Mouse (Mus musculus) heart, embryonic 10.5 days (tissue): ENCODE measurements around the gene Ubiad1. TPM values are rescaled to one million over a fixed set of nuclear protein-coding genes. Genes with fewer than 3 reads are reported as not detected.

Source experiments
- DNase-seq: peaks from one replicate; pipeline ENCODE4 v3.0.0-alpha.2; 2017; ENCODE audit warnings: low spot score
- H3K27ac ChIP-seq: fragments of 300-500 bp; sonication (generic); 2 replicates; pipeline ENCODE4 v1.5.1; 2016; ENCODE audit warnings: mild to moderate bottlenecking
- H3K27me3 ChIP-seq: fragments of 300-500 bp; sonication (generic); 2 replicates; pipeline ENCODE4 v1.6.1; 2016; ENCODE audit warnings: mild to moderate bottlenecking; ENCODE audit not compliant: poor library complexity, insufficient read depth, severe bottlenecking
- H3K36me3 ChIP-seq: fragments of 300-500 bp; sonication (generic); 2 replicates; pipeline ENCODE4 v1.6.1; 2016; ENCODE audit warnings: mild to moderate bottlenecking, moderate library complexity
- H3K4me1 ChIP-seq: fragments of 300-500 bp; sonication (generic); 2 replicates; pipeline ENCODE4 v1.6.1; 2016; ENCODE audit warnings: mild to moderate bottlenecking
- H3K4me3 ChIP-seq: fragments of 300-500 bp; sonication (generic); 2 replicates; pipeline ENCODE4 v1.5.1; 2016; ENCODE audit warnings: mild to moderate bottlenecking, moderate library complexity
- H3K9me3 ChIP-seq: fragments of 300-500 bp; sonication (generic); 2 replicates; pipeline ENCODE4 v1.6.1; 2016; ENCODE audit warnings: mild to moderate bottlenecking, moderate library complexity
- WGBS: fragments of 180-500 bp; shearing (Covaris S2); methylation state at CpG from one replicate; pipeline ENCODE4 v1.1.7; 2016; 5-methylcytosine and 5-hydroxymethylcytosine counted together
- polyA plus RNA-seq: library from polyadenylated mRNA; unstranded; fragments of >200 nt; fragmentation: Nextera tagmentation; extraction: Ambion mirVana; gene quantifications from 2 replicates; pipeline ENCODE4 v1.2.1, GENCODE M21; 2016

Gene Ubiad1
- polyA plus RNA-seq, 1 experiment from 2014 or later, result 26.9 TPM

DNA sequence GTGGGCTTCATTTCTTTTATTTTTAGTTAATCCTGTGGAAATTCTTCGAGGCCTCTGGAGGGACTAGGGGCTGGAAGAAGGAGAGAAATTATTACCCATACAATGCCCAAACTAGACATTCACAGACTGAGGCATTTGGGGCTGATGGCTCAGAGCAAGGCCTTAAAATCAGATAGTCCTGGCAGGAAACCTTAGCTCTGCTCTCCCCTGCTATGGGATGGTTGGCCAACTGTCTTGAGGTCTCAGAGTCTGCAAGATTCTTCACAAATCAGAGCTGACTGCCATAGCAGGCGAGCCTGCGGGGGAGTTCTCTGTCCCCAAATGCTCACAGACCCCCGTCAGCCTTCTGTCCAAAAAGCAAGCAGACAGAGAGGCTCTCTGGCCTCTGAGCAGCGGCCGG is 27.0 kb downstream of the Ubiad1 start:
- H3K9me3 ChIP-seq, result no peaks in the 10 kb centered on the region
- H3K27me3 ChIP-seq, result peaks cover 63% of the 10 kb centered on the region
- no peak overlapping the region for H3K27ac ChIP-seq
- H3K4me1 ChIP-seq, result peaks cover 4% of the 10 kb centered on the region; the same call in 1 of the 2 replicates
- H3K36me3 ChIP-seq, result no peaks in the 10 kb centered on the region
- no peak overlapping the region for H3K4me3 ChIP-seq
- 64% methylated on average over 6 of the region's 6 CpGs for WGBS
- DNase-seq, result no peak

DNA sequence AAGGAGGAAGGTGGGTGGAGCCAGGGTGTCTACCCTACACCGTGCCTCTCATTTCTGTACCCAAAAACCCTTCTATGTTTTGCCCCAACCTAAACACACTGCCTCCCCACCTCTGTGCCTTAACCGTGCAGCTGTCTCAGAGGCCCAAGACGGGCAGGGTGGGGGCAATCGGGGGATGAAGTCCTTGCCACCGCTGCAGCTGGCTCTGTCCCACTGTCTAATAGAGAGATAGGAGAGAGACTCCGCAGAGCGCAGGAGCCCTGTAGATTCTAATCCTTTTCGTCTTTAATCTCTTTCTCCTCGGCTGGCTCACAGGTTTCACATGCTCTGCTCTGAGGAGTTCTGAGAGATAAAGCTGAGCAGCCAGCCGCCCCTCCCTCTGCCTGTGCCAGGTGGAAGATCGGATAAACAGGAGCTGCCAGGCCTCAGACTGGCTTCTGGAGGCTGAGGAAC is 27.5 kb downstream of the Ubiad1 start:
- DNase-seq, result no peak
- 31% methylated on average over 11 of the region's 11 CpGs for WGBS

DNA sequence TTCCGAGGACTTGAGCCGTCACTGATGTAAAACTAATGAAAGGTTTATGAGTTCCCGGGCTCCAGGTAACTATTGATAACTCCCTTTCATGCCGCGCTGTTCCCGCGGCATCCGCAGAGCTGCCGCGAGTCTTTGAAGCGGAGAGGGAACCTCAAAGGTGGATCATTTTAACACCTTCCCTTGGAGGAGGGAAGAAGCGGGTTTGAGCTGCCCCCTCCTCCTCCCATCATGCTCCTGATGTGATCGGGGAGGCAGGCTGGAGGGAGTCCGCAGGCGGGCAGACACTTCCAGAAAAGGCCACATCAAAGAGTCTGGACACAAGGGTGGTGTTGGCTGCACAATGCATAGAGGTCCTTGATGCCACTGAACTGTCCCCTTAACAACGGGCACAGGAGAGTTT is 29.0 kb downstream of the Ubiad1 start:
- no peaks in the 10 kb centered on the region for H3K36me3 ChIP-seq
- H3K4me1 ChIP-seq, result peaks cover 4% of the 10 kb centered on the region; the same call in 1 of the 2 replicates
- no peaks in the 10 kb centered on the region for H3K9me3 ChIP-seq
- no peak overlapping the region for H3K27ac ChIP-seq
- WGBS, result 14% methylated on average over 16 of the region's 16 CpGs
- no peak overlapping the region for H3K4me3 ChIP-seq
- peaks cover 66% of the 10 kb centered on the region for H3K27me3 ChIP-seq
- no peak for DNase-seq

More for the DNA sequence above, 27.5 kb downstream of the Ubiad1 start:
- Histone ChIP-seq H3K36me3 (no peaks in the 10 kb centered on the region), H3K4me3 (no peak overlapping the region), H3K27ac (no peak overlapping the region), H3K4me1 (peaks cover 4% of the 10 kb centered on the region; the same call in 1 of the 2 replicates), H3K9me3 (no peaks in the 10 kb centered on the region), H3K27me3 (peaks cover 63% of the 10 kb centered on the region)

DNA sequence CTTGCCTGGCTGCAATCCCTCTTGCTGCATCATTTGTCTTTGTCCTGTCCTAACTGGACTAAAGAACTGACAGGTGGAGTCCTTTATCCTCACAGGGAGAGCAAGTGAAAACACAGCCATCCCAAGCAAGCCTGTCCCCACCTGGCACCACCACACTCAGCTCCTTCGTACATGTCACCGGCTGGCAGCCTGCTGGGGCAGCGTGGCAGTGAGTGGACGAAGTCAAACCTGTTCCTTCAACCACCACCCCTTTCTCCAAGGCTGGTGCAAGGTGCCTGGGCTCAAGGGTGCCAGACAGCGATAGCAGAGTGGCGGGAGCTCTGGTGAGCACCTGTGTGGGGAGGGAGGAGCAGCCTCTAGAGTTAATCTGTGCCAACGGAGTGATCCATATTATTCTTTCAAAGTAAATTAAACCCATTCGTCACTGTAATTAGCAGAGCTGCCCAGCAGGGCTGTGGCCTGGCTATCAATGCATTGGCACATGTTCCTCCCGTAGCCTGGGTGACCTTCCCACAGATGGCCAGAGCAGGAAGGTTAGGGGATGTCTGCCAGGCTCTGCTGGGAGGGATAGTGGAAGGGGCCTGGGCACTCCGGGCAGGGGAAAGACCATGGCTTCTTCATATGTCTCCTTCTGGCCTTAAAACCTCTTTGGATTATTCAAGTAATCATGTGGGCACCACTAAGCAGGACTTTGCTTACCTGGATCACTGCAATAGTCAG is 36.2 kb downstream of the Ubiad1 start:
- 76% methylated on average over 10 of the region's 10 CpGs for WGBS
- H3K9me3 ChIP-seq, result no peaks in the 10 kb centered on the region
- H3K4me1 ChIP-seq, result peaks cover 14% of the 10 kb centered on the region
- H3K4me3 ChIP-seq, result no peak overlapping the region
- H3K27me3 ChIP-seq, result peaks cover 57% of the 10 kb centered on the region
- no peak overlapping the region for H3K27ac ChIP-seq
- no peak for DNase-seq
- no peaks in the 10 kb centered on the region for H3K36me3 ChIP-seq

- 14% methylated on average over 13 of the region's 13 CpGs for WGBS
- H3K27me3 ChIP-seq, result peaks cover 83% of the 10 kb centered on the region
- no peak for DNase-seq
Observed at GRCm38 (mm10) chr4:148405255-148405788, 39.2 kb downstream of the Ubiad1 start.

DNA sequence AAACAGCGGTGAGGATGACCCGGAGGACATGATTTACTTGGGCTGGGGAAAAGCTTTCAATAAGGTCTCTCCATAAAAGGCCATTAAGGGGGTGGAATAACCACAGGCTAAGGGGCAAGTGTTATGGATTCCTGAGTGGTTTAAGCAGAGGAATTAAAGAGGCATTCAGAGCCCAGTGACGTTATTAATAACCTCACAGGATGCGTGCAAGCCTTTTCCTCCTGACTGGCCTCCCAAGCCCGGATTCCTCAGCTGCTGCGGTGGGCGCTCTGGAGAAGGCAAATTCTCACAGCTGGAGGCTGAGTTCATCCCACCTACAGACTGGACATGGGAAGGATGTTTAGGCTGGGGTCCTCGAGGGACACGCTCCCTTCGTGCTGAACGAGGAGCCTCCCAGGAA is 39.8 kb downstream of the Ubiad1 start:
- H3K27ac ChIP-seq, result no peak overlapping the region
- H3K4me1 ChIP-seq, result peaks cover 19% of the 10 kb centered on the region
- H3K27me3 ChIP-seq, result peaks cover 87% of the 10 kb centered on the region
- DNase-seq, result no peak
- no peaks in the 10 kb centered on the region for H3K9me3 ChIP-seq
- H3K36me3 ChIP-seq, result no peaks in the 10 kb centered on the region
- WGBS, result 17% methylated on average over 11 of the region's 11 CpGs
- 0 out of 2 replicates have a peak overlapping the region, but pooled peaks have one; percentile 12 for H3K4me3 ChIP-seq

More at GRCm38 (mm10) chr4:148405255-148405788, 39.2 kb downstream of the Ubiad1 start:
- H3K4me3 ChIP-seq, result no peak overlapping the region
- no peaks in the 10 kb centered on the region for H3K9me3 ChIP-seq
- H3K36me3 ChIP-seq, result no peaks in the 10 kb centered on the region
- peaks cover 19% of the 10 kb centered on the region for H3K4me1 ChIP-seq
- H3K27ac ChIP-seq, result no peak overlapping the region

DNA sequence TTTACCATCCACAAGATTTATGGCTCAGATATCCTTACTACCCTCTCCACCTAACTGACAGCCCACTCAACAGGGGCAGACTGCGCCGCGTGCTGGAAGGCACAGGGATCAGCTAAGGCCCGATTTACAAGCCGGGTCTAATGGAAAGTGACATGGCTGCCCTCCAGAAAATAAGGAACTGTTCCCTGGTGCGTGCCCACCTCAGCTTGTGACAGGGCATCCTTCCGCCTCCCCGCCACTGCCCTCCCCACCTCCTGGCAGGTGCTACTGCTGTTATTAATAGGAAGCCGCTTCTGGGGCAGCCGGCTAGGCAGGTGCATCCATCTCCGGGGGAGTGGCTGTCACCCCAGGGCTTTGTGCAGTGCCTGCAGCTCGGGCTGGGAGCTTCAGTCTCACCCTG is 41.2 kb downstream of the Ubiad1 start:
- no peak overlapping the region for H3K4me3 ChIP-seq
- H3K36me3 ChIP-seq, result no peaks in the 10 kb centered on the region
- H3K27me3 ChIP-seq, result peaks cover 84% of the 10 kb centered on the region
- H3K27ac ChIP-seq, result no peak overlapping the region
- 27% methylated on average over 12 of the region's 12 CpGs for WGBS
- H3K4me1 ChIP-seq, result peaks cover 19% of the 10 kb centered on the region
- H3K9me3 ChIP-seq, result no peaks in the 10 kb centered on the region
- DNase-seq, result no peak

- no peak overlapping the region for H3K27ac ChIP-seq
- H3K27me3 ChIP-seq, result peaks cover 54% of the 10 kb centered on the region
- H3K36me3 ChIP-seq, result no peaks in the 10 kb centered on the region
- H3K9me3 ChIP-seq, result no peaks in the 10 kb centered on the region
- no peak overlapping the region for H3K4me3 ChIP-seq
- H3K4me1 ChIP-seq, result peaks cover 11% of the 10 kb centered on the region
- WGBS, result 65% methylated on average over 9 of the region's 9 CpGs
- no peak for DNase-seq
Observed at GRCm38 (mm10) chr4:148399437-148400094, 45.0 kb downstream of the Ubiad1 start.

DNA sequence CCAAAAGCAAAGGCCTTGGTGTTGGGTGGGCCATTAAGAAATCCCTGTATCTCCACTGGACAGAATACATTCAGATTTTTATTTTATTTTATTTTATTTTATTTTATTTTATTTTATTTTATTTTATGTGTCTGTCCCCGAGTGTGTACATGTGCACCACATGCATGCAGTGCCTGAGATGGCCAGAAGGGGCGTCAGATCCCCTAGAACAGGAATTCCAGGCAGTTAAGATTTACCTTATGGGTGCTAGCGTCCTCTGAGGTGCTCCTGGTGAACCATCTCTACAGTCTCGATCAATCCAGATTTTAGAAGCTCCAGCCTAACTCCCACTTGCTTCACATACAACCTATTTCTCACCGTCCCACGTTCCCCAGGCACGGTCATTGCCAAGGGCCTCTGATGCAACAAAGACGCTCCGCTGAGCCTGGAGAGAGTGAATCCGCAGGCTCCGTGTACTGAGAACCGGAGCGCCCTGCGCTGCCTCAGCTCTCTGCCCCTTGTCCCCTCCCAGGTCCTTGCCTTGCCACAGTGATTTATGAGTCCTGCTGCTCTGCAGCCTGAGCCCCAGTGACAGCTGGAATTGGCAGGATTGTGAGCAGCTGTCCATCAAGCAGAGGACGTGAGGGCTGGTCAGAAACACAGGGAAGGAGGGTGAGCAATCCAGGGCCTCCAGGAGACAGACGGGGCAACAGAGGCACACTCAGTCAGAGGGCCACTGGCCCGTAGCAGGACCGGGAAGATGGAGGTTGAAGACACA is 46.9 kb downstream of the Ubiad1 start:
- H3K27ac ChIP-seq, result no peak overlapping the region
- WGBS, result 78% methylated on average over 18 of the region's 18 CpGs
- no peak overlapping the region for H3K4me3 ChIP-seq
- H3K27me3 ChIP-seq, result peaks cover 46% of the 10 kb centered on the region
- no peak for DNase-seq
- H3K4me1 ChIP-seq, result peaks cover 8% of the 10 kb centered on the region; the same call in 1 of the 2 replicates
- no peaks in the 10 kb centered on the region for H3K9me3 ChIP-seq
- H3K36me3 ChIP-seq, result no peaks in the 10 kb centered on the region

- Histone ChIP-seq H3K4me3 (no peak overlapping the region), H3K9me3 (no peaks in the 10 kb centered on the region), H3K36me3 (no peaks in the 10 kb centered on the region), H3K27ac (no peak overlapping the region), H3K27me3 (peaks cover 46% of the 10 kb centered on the region), H3K4me1 (peaks cover 8% of the 10 kb centered on the region; the same call in 1 of the 2 replicates)
- 80% methylated on average over 4 of the region's 4 CpGs for WGBS
- DNase-seq, result no peak
Observed at GRCm38 (mm10) chr4:148397113-148397512, 47.5 kb downstream of the Ubiad1 start.

GRCm38 (mm10) chr4:148395875-148396274 is 48.7 kb downstream of the Ubiad1 start:
- H3K4me3 ChIP-seq, result no peak overlapping the region
- H3K36me3 ChIP-seq, result no peaks in the 10 kb centered on the region
- 82% methylated on average over 6 of the region's 6 CpGs for WGBS
- H3K27ac ChIP-seq, result no peak overlapping the region
- no peak for DNase-seq
- H3K27me3 ChIP-seq, result peaks cover 40% of the 10 kb centered on the region
- H3K9me3 ChIP-seq, result no peaks in the 10 kb centered on the region
- H3K4me1 ChIP-seq, result peaks cover 6% of the 10 kb centered on the region; the same call in 1 of the 2 replicates

DNA sequence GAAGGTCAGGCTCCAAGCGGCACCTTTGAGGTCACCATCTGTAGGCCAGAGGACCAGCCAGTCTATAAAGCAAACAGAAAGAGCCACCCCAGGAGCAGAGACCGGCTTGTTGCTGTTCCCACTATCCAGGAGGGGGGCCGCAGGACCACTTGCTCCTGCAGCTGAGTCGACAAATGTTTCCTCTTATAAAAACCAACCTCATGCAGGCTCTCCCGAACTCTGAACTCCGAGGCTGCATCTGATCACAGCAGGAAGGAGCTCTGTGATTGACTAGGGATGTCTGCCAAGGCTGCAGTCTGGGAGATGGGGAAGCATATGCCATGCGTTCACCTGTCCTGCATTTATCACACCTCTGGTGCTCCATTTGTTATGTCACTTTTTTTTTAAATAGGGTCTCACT is 49.4 kb downstream of the Ubiad1 start:
- H3K9me3 ChIP-seq, result no peaks in the 10 kb centered on the region
- H3K4me3 ChIP-seq, result no peak overlapping the region
- no peak for DNase-seq
- H3K36me3 ChIP-seq, result no peaks in the 10 kb centered on the region
- H3K27ac ChIP-seq, result no peak overlapping the region
- WGBS, result 46% methylated on average over 7 of the region's 7 CpGs
- H3K4me1 ChIP-seq, result peaks cover 6% of the 10 kb centered on the region; the same call in 1 of the 2 replicates
- peaks cover 35% of the 10 kb centered on the region for H3K27me3 ChIP-seq
